Mouse (Mus musculus): ENCODE data around the gene Rpl3l. TPM values are rescaled to one million over a fixed set of nuclear protein-coding genes. Genes with fewer than 3 reads are reported as not detected.

Gene Rpl3l
- polyA plus RNA-seq, 1 experiment from 2014 or later = not detected

GRCm38 (mm10) chr17:24723881-24724180 lies 3.8 kb upstream of the Rpl3l start:
- no peak for DNase-seq (ENCODE audit: low spot score, missing footprints)
- peak overlapping the region; percentile 50 for H3K4me3 ChIP-seq (ENCODE audit: low read depth, low read length)
- H3K27me3 ChIP-seq (ENCODE audit: control insufficient read depth, insufficient read depth, low read length) = no peaks in the 10 kb centered on the region
- H3K9me3 ChIP-seq (ENCODE audit: control insufficient read depth, low read length) = no peaks in the 10 kb centered on the region
- H3K9ac ChIP-seq (ENCODE audit: low read length) = peak overlapping the region; percentile 74
- H3K4me1 ChIP-seq (ENCODE audit: control insufficient read depth, insufficient read depth, low read length) = peaks cover 15% of the 10 kb centered on the region
- peak overlapping the region; percentile 33 for H3K27ac ChIP-seq (ENCODE audit: low read depth, low read length)
- 0% methylated on average over 15 of the region's 15 CpGs for WGBS
- no peak for ATAC-seq (ENCODE audit: low FRiP score)
- peak overlapping the region; percentile 74 for H3K4me2 ChIP-seq
- peaks cover 11% of the 10 kb centered on the region for H3K36me3 ChIP-seq (ENCODE audit: control insufficient read depth, insufficient read depth, low read length)

GRCm38 (mm10) chr17:24724184-24724583 lies 3.4 kb upstream of the Rpl3l start, which contains the start of gene Ndufb10:
Ndufb10 (minus strand) TSS chr17:24724478.
- Histone ChIP-seq H3K4me1 (ENCODE audit: control insufficient read depth, insufficient read depth, low read length) (peaks cover 15% of the 10 kb centered on the region), H3K36me3 (ENCODE audit: control insufficient read depth, insufficient read depth, low read length) (peaks cover 11% of the 10 kb centered on the region), H3K27ac (ENCODE audit: low read depth, low read length) (peak within 1 kb of the TSS; percentile 40), H3K9ac (ENCODE audit: low read length) (peak within 1 kb of the TSS; percentile 74), H3K27me3 (ENCODE audit: control insufficient read depth, insufficient read depth, low read length) (no peaks in the 10 kb centered on the region), H3K4me3 (ENCODE audit: low read depth, low read length) (peak within 1 kb of the TSS; percentile 50), H3K9me3 (ENCODE audit: control insufficient read depth, low read length) (no peaks in the 10 kb centered on the region), H3K4me2 (peak within 1 kb of the TSS; percentile 74)
- DNase-seq (ENCODE audit: low spot score, missing footprints) = peak; percentile 100
- peak; percentile 81 for ATAC-seq (ENCODE audit: low FRiP score)
- WGBS = under 1% methylated on average over 30 of the region's 30 CpGs

GRCm38 (mm10) chr17:24725637-24726390 lies 1.8 kb upstream of the Rpl3l start:
- DNase-seq (ENCODE audit: low spot score, missing footprints) (peak; percentile 67), ATAC-seq (ENCODE audit: low FRiP score) (no peak)
- Histone ChIP-seq H3K4me2 (no peak overlapping the region), H3K36me3 (ENCODE audit: control insufficient read depth, insufficient read depth, low read length) (peaks cover 11% of the 10 kb centered on the region), H3K4me3 (ENCODE audit: low read depth, low read length) (no peak overlapping the region), H3K27me3 (ENCODE audit: control insufficient read depth, insufficient read depth, low read length) (no peaks in the 10 kb centered on the region), H3K9ac (ENCODE audit: low read length) (no peak overlapping the region), H3K27ac (ENCODE audit: low read depth, low read length) (no peak overlapping the region), H3K9me3 (ENCODE audit: control insufficient read depth, low read length) (no peaks in the 10 kb centered on the region), H3K4me1 (ENCODE audit: control insufficient read depth, insufficient read depth, low read length) (peaks cover 15% of the 10 kb centered on the region)
- 81% methylated on average over 3 of the region's 3 CpGs for WGBS

- Histone ChIP-seq H3K4me1 (ENCODE audit: control insufficient read depth, insufficient read depth, low read length) (peaks cover 5% of the 10 kb centered on the region), H3K36me3 (ENCODE audit: control insufficient read depth, insufficient read depth, low read length) (no peaks in the 10 kb centered on the region), H3K4me3 (ENCODE audit: low read depth, low read length) (no peak overlapping the region), H3K9me3 (ENCODE audit: control insufficient read depth, low read length) (no peaks in the 10 kb centered on the region), H3K4me2 (no peak overlapping the region), H3K27ac (ENCODE audit: low read depth, low read length) (no peak overlapping the region), H3K27me3 (ENCODE audit: control insufficient read depth, insufficient read depth, low read length) (no peaks in the 10 kb centered on the region), H3K9ac (ENCODE audit: low read length) (no peak overlapping the region)
- ATAC-seq (ENCODE audit: low FRiP score) = no peak
- WGBS = 73% methylated on average over 17 of the region's 17 CpGs
- no peak for DNase-seq (ENCODE audit: low spot score, missing footprints)
These were observed 564 bp downstream of the Rpl3l start for GRCm38 (mm10) chr17:24728184-24728583.

- Histone ChIP-seq H3K4me3 (ENCODE audit: low read depth, low read length) (no peak overlapping the region), H3K4me2 (no peak overlapping the region), H3K9ac (ENCODE audit: low read length) (no peak overlapping the region), H3K9me3 (ENCODE audit: control insufficient read depth, low read length) (no peaks in the 10 kb centered on the region), H3K27me3 (ENCODE audit: control insufficient read depth, insufficient read depth, low read length) (no peaks in the 10 kb centered on the region), H3K4me1 (ENCODE audit: control insufficient read depth, insufficient read depth, low read length) (no peaks in the 10 kb centered on the region), H3K27ac (ENCODE audit: low read depth, low read length) (no peak overlapping the region), H3K36me3 (ENCODE audit: control insufficient read depth, insufficient read depth, low read length) (no peaks in the 10 kb centered on the region)
- DNase-seq (ENCODE audit: low spot score, missing footprints) (peak; percentile 14), ATAC-seq (ENCODE audit: low FRiP score) (no peak)
- 89% methylated on average over 6 of the region's 6 CpGs for WGBS
These were observed 1.4 kb downstream of the Rpl3l start for GRCm38 (mm10) chr17:24729067-24729466.

DNA sequence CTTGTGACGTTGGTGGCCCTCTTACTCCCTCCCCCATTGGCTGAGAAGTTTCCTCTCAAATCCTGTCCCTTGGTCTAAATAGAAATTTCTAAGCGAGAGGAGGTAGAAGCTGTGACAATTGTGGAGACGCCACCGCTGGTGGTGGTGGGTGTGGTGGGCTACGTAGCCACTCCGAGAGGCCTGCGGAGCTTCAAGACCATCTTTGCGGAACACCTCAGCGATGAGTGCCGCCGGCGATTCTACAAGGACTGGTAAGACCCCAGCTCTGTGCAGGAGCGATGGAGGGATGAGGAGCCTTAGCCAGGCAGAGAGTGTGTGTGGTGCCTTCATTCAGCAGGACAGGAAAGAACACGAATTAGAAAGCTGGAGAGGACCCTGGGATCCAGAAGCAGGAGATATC lies 3.2 kb downstream of the Rpl3l start:
- no peaks in the 10 kb centered on the region for H3K36me3 ChIP-seq (ENCODE audit: control insufficient read depth, insufficient read depth, low read length)
- DNase-seq (ENCODE audit: low spot score, missing footprints) = peak; percentile 69

DNA sequence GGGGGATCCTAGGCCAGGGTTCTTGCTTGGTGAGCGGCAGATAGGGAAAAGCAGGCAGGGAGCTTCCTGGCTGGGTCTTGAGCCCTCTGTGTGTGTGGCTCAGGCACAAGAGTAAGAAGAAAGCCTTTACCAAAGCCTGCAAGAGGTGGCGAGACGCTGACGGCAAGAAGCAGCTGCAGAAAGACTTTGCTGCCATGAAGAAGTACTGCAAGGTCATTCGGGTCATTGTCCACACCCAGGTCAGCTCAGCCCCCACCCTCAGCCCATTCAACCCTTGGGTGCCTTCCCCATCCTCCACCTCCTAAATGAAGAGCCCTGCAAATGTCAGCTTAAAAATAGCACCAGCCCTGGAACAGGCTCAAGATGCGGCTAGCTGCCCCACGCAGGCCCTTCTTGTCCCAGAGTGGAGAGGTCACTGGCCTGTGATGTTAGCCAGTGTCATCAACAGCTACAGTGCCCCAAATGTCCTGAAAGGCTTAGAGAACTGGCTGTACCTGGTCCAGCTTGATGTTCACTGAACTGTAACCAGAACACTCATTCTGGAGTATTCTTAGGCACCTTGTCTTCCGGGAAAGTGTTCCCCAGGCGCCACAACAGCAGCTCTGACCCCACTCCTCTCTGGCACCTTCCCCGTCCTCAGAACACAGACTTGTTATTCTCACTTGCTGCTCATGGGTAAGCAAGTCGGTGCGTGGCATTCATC lies 4.8 kb downstream of the Rpl3l start:
- Histone ChIP-seq H3K36me3 (ENCODE audit: control insufficient read depth, insufficient read depth, low read length) (no peaks in the 10 kb centered on the region), H3K9me3 (ENCODE audit: control insufficient read depth, low read length) (no peaks in the 10 kb centered on the region), H3K9ac (ENCODE audit: low read length) (no peak overlapping the region), H3K27me3 (ENCODE audit: control insufficient read depth, insufficient read depth, low read length) (no peaks in the 10 kb centered on the region), H3K4me2 (no peak overlapping the region), H3K4me3 (ENCODE audit: low read depth, low read length) (no peak overlapping the region), H3K4me1 (ENCODE audit: control insufficient read depth, insufficient read depth, low read length) (peaks cover 10% of the 10 kb centered on the region), H3K27ac (ENCODE audit: low read depth, low read length) (no peak overlapping the region)
- no peak for DNase-seq (ENCODE audit: low spot score, missing footprints)
- no peak for ATAC-seq (ENCODE audit: low FRiP score)
- 84% methylated on average over 12 of the region's 12 CpGs for WGBS

More for the DNA sequence above, 3.2 kb downstream of the Rpl3l start:
- Histone ChIP-seq H3K4me3 (ENCODE audit: low read depth, low read length) (no peak overlapping the region), H3K4me1 (ENCODE audit: control insufficient read depth, insufficient read depth, low read length) (peaks cover under 1% of the 10 kb centered on the region; the same call in 1 of the 2 replicates), H3K9ac (ENCODE audit: low read length) (no peak overlapping the region), H3K9me3 (ENCODE audit: control insufficient read depth, low read length) (no peaks in the 10 kb centered on the region), H3K4me2 (no peak overlapping the region), H3K27ac (ENCODE audit: low read depth, low read length) (no peak overlapping the region), H3K27me3 (ENCODE audit: control insufficient read depth, insufficient read depth, low read length) (no peaks in the 10 kb centered on the region)
- 83% methylated on average over 14 of the region's 14 CpGs for WGBS
- no peak for ATAC-seq (ENCODE audit: low FRiP score)

- 90% methylated on average over 21 of the region's 21 CpGs for WGBS
- no peak overlapping the region for H3K4me3 ChIP-seq (ENCODE audit: low read depth, low read length)
- H3K4me2 ChIP-seq = no peak overlapping the region
- H3K27ac ChIP-seq (ENCODE audit: low read depth, low read length) = no peak overlapping the region
- H3K9ac ChIP-seq (ENCODE audit: low read length) = no peak overlapping the region
- H3K4me1 ChIP-seq (ENCODE audit: control insufficient read depth, insufficient read depth, low read length) = peaks cover 11% of the 10 kb centered on the region
- no peaks in the 10 kb centered on the region for H3K9me3 ChIP-seq (ENCODE audit: control insufficient read depth, low read length)
- H3K36me3 ChIP-seq (ENCODE audit: control insufficient read depth, insufficient read depth, low read length) = no peaks in the 10 kb centered on the region
- H3K27me3 ChIP-seq (ENCODE audit: control insufficient read depth, insufficient read depth, low read length) = no peaks in the 10 kb centered on the region
- no peak for DNase-seq (ENCODE audit: low spot score, missing footprints)
- no peak for ATAC-seq (ENCODE audit: low FRiP score)
These were observed 5.9 kb downstream of the Rpl3l start for GRCm38 (mm10) chr17:24733434-24734050.

DNA sequence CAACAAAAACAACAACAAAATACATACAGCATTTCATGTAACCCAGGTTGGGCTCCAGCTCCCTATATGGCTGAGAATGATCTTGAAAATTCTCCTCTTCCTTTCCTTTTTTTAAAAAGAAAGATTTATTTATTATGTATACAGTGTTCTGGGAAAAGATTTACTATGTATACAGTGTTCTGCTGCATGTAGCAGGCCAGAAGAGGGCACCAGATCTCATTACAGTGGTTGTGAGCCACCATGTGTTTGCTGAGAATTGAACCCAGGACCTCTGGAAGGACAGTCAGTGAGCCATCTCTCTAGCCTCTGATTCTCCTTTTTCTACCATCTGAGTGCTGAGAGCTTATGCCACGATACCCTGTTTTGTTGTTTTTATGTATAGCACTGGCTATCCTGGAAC lies 6.9 kb downstream of the Rpl3l start:
- DNase-seq (ENCODE audit: low spot score, missing footprints) (peak; percentile 37), ATAC-seq (ENCODE audit: low FRiP score) (no peak)
- no peaks in the 10 kb centered on the region for H3K9me3 ChIP-seq (ENCODE audit: control insufficient read depth, low read length)
- no peak overlapping the region for H3K9ac ChIP-seq (ENCODE audit: low read length)
- 84% methylated on average over 1 of the region's 1 CpGs for WGBS
- H3K4me3 ChIP-seq (ENCODE audit: low read depth, low read length) = no peak overlapping the region
- no peak overlapping the region for H3K27ac ChIP-seq (ENCODE audit: low read depth, low read length)
- no peak overlapping the region for H3K4me2 ChIP-seq
- no peaks in the 10 kb centered on the region for H3K27me3 ChIP-seq (ENCODE audit: control insufficient read depth, insufficient read depth, low read length)
- H3K36me3 ChIP-seq (ENCODE audit: control insufficient read depth, insufficient read depth, low read length) = no peaks in the 10 kb centered on the region
- H3K4me1 ChIP-seq (ENCODE audit: control insufficient read depth, insufficient read depth, low read length) = peaks cover 11% of the 10 kb centered on the region

Data from midbrain, embryonic 11.5 days (tissue).